Mouse (Mus musculus) intestine, postnatal 0 days (tissue): ENCODE data around the gene Foxi3. TPM values are rescaled to one million over a fixed set of nuclear protein-coding genes. Genes with fewer than 3 reads are reported as not detected.

Experiments used
- ATAC-seq: fragments of 200-750 bp; cut with Nextera tagmentation; 2 replicates; pipeline ENCODE4 v1.8.0; 2017; ENCODE audit warnings: mild to moderate bottlenecking, moderate TSS enrichment, moderate library complexity
- H3K27ac ChIP-seq: fragments of 300-500 bp; sonication (generic); 2 replicates; pipeline ENCODE4 v1.5.1; 2014; ENCODE audit warnings: mild to moderate bottlenecking, low read depth, low read length, moderate library complexity
- H3K27me3 ChIP-seq: fragments of 300-500 bp; sonication (generic); replicated peaks from 2 replicates; pipeline ENCODE4 v1.6.1; 2014; ENCODE audit warnings: low read length, mixed read lengths; ENCODE audit not compliant: control insufficient read depth, insufficient read depth
- H3K36me3 ChIP-seq: fragments of 300-500 bp; sonication (generic); 2 replicates; pipeline ENCODE4 v1.6.1; 2014; ENCODE audit warnings: mild to moderate bottlenecking, moderate library complexity; ENCODE audit not compliant: control insufficient read depth, insufficient read depth
- H3K4me1 ChIP-seq: fragments of 300-500 bp; sonication (generic); replicated peaks from 2 replicates; pipeline ENCODE4 v1.6.1; 2014; ENCODE audit warnings: antibody characterized with exemption, low read length, mixed read lengths; ENCODE audit not compliant: control insufficient read depth, insufficient read depth
- H3K4me2 ChIP-seq: fragments of 300-500 bp; sonication (generic); replicated peaks from 2 replicates; pipeline ENCODE4 v1.6.1; 2014; ENCODE audit warnings: low read depth, mild to moderate bottlenecking, moderate library complexity
- H3K4me3 ChIP-seq: fragments of 300-500 bp; sonication (generic); 2 replicates; pipeline ENCODE4 v1.5.1; 2014; ENCODE audit warnings: low read depth, low read length
- H3K9ac ChIP-seq: fragments of 300-500 bp; sonication (generic); 2 replicates; pipeline ENCODE4 v1.6.1; 2014; ENCODE audit warnings: mild to moderate bottlenecking, low read depth, low read length
- H3K9me3 ChIP-seq: fragments of 300-500 bp; sonication (generic); 2 replicates; pipeline ENCODE4 v1.6.1; 2016; ENCODE audit warnings: mixed run types; ENCODE audit not compliant: control insufficient read depth
- CTCF ChIP-seq: sonication (generic); IDR thresholded peaks from 2 replicates; pipeline ENCODE4 v1.5.1; 2016; ENCODE audit warnings: low read depth, mild to moderate bottlenecking, control low read depth, antibody characterized with exemption, moderate library complexity
- WGBS: fragments of 180-500 bp; shearing (Covaris S2); extraction: QIAGEN DNeasy Blood & Tissue Kit; methylation state at CpG from one replicate; pipeline ENCODE4 v1.1.7; 2014; 5-methylcytosine and 5-hydroxymethylcytosine counted together
- polyA plus RNA-seq: library from polyadenylated mRNA; unstranded; fragments of >200 nt; fragmentation: Nextera tagmentation; extraction: Ambion mirVana; gene quantifications from 2 replicates; pipeline ENCODE4 v1.2.1, GENCODE M21; 2015

The Foxi3 gene
- polyA plus RNA-seq, 1 experiment from 2014 or later: not detected

DNA sequence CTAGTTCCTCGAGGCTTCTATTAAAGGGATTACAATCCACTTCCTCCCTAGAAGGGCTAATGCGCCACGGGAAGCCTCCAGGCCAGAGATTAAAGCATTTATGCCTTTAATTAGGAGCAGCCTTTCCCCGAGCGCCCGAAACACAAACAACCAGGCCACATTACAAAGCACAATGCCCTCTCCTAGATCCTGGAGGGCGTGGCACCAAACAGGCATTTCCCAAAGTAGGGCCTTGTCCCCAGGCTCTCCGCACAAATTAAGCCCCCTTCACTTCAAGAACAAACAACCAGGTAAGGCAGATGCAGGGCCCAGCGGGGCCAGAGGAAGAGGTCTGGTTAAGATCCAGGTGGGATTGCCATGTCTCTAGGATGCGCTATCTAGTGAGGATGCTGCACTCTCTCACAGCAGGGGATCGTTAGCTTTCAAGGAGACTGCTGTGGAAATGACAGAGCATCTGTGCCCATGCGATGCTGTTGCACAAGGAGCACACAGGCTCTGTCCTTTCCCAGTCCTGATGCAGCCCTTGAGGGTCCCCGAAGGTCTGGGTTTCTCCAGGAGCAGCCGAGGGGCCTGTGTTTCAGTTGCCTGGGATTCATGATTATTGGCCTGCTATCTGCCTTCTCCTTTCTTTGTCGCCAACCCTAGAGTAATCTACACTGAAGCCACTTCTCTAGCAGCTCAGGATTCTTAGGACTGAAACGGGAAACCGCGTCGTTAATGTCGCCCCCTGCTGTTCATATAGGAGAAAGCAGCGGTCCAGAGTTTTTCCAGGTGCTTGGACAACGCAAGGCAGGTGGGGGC lies 34.9 kb upstream of the Foxi3 start:
- Histone ChIP-seq H3K4me1 (no peaks in the 10 kb centered on the region), H3K4me3 (no peak overlapping the region), H3K36me3 (no peaks in the 10 kb centered on the region), H3K4me2 (peak overlapping the region; percentile 31), H3K27ac (no peak overlapping the region), H3K9me3 (no peaks in the 10 kb centered on the region), H3K27me3 (no peaks in the 10 kb centered on the region), H3K9ac (no peak overlapping the region)
- peak; percentile 80 for TF ChIP-seq CTCF
- 14% methylated on average over 22 of the region's 22 CpGs for WGBS
- ATAC-seq: no peak

DNA sequence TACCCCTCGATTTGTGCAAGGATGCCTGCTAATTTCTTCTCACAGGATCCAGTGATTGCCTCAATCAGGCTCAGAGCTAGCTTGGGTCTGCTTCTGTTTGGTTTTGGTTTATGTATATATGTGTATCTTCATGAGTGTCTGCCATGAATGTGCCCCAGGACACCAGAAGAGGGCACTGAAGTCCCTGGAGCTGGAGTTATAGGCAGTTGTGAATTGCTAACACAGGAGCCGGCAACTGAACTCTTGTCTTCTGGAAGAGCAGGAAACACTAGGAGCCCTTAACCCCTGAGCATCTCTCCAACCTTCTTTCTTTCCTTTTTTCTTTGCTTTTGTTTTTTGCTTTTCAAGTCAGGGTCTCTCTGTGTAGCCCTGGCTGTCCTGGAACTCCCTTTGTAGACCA lies 24.5 kb upstream of the Foxi3 start:
- ATAC-seq: no peak
- no peaks in the 10 kb centered on the region for H3K9me3 ChIP-seq
- 93% methylated on average over 2 of the region's 2 CpGs for WGBS
- H3K4me3 ChIP-seq: no peak overlapping the region
- H3K4me1 ChIP-seq: no peaks in the 10 kb centered on the region
- H3K36me3 ChIP-seq: no peaks in the 10 kb centered on the region
- H3K9ac ChIP-seq: no peak overlapping the region
- no peaks in the 10 kb centered on the region for H3K27me3 ChIP-seq
- H3K27ac ChIP-seq: no peak overlapping the region
- no peak for TF ChIP-seq CTCF
- no peak overlapping the region for H3K4me2 ChIP-seq

DNA sequence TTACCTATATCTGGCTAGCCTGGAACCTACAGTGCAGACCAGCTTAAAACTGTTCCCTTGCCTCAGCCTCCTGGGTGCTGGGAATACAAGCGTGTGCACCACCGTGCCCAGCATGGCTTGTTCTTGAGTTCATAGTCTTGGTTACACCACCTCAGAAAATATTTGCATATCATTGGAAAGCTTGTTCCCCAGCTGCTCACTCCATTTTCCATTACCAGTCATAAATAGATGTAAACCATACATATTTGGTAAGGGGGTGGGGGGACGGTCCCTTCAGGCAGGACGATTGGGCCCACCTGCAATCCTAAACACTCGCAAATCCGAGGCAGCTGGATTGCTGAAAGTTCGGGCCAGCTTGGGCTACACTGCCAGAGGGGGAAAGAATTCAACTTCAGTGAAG lies 3.1 kb upstream of the Foxi3 start:
- Histone ChIP-seq H3K4me3 (no peak overlapping the region), H3K27ac (no peak overlapping the region), H3K9me3 (no peaks in the 10 kb centered on the region), H3K36me3 (no peaks in the 10 kb centered on the region), H3K27me3 (peaks cover 54% of the 10 kb centered on the region), H3K4me1 (no peaks in the 10 kb centered on the region), H3K9ac (no peak overlapping the region), H3K4me2 (no peak overlapping the region)
- no peak for ATAC-seq
- TF ChIP-seq CTCF: no peak
- WGBS: 67% methylated on average over 7 of the region's 7 CpGs

DNA sequence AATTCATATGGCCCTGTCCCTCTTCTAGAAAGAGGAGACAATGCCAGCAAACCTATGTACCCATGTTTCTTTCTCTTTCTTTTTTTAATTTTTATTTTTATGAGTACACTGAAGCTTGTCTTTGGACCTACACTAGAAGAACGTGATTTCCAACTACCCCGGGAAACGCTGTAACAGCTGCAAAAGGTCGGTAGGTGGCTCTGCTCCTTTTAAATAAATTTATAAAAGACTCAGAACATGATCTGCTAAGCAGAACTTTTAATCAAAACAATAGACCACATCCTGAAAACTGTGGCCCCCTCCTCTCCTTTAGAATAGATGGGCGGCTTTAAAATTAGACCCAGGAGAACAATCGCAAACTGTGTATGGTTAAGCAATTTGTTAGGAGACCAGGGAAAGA lies 2.3 kb upstream of the Foxi3 start:
- Histone ChIP-seq H3K9me3 (no peaks in the 10 kb centered on the region), H3K9ac (no peak overlapping the region), H3K36me3 (no peaks in the 10 kb centered on the region), H3K4me1 (no peaks in the 10 kb centered on the region), H3K27me3 (peaks cover 61% of the 10 kb centered on the region), H3K27ac (no peak overlapping the region), H3K4me2 (no peak overlapping the region), H3K4me3 (no peak overlapping the region)
- 9% methylated on average over 6 of the region's 6 CpGs for WGBS
- ATAC-seq: no peak
- TF ChIP-seq CTCF: peak; percentile 56

DNA sequence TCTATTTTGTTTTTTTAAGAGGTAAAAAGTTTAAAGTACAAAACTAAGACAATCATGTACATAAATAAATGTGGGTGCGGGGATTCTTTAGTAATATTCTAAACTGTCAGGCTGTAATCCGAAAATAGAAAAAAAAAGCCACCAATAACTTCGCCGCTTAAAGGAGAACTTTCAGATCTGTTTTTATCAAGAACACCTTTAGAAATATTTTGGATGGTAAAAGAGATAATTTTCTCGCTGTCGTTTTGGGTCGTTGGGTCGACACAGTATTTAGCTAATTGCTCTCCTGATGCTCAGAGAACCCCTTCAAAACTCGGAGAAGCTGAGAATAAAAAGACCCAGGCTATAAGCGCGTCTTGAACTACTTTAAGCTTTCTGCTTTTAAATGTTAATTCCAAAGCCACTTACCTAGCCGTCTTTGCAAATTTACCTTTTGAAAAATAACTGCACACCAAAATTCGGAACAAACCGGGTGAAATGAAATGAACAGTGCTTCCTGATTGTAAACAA lies 985 bp upstream of the Foxi3 start:
- ATAC-seq: no peak
- H3K9ac ChIP-seq: no peak overlapping the region
- 5% methylated on average over 14 of the region's 14 CpGs for WGBS
- H3K9me3 ChIP-seq: no peaks in the 10 kb centered on the region
- no peak for TF ChIP-seq CTCF
- peaks cover 69% of the 10 kb centered on the region for H3K27me3 ChIP-seq
- no peaks in the 10 kb centered on the region for H3K36me3 ChIP-seq
- no peak overlapping the region for H3K4me2 ChIP-seq
- H3K4me1 ChIP-seq: no peaks in the 10 kb centered on the region
- no peak overlapping the region for H3K27ac ChIP-seq
- H3K4me3 ChIP-seq: no peak overlapping the region

DNA sequence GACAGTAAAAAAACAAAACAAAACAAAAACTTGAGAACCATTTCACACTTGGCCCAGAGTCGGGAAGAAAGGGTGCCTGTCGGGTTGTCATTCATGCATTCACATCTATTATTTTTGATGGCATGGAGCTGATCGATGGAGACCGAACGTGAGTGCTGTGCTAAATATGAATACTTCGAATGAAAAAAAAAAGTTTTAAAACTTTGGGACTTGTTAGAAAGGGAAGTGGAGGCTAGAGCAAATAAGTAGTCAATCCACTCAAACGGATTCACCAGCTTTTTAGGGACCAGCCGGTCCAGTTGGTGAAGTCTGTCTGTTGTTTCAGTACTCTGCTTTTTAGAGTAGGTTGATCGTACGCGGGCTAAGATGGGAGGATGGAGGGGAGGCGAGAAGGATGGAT lies 490 bp upstream of the Foxi3 start:
- no peak for TF ChIP-seq CTCF
- Histone ChIP-seq H3K27ac (no peak overlapping the region), H3K9me3 (no peaks in the 10 kb centered on the region), H3K27me3 (peaks cover 72% of the 10 kb centered on the region), H3K4me1 (no peaks in the 10 kb centered on the region), H3K9ac (no peak overlapping the region), H3K36me3 (no peaks in the 10 kb centered on the region), H3K4me3 (peak overlapping the region; percentile 45), H3K4me2 (peak overlapping the region; percentile 77)
- ATAC-seq: no peak
- 3% methylated on average over 12 of the region's 12 CpGs for WGBS
